Mouse (Mus musculus) gastrocnemius, adult 2 months (tissue): Measurements from ENCODE around the gene Gys1. TPM values are rescaled to one million over a fixed set of nuclear protein-coding genes. Genes with fewer than 3 reads are reported as not detected.
"Not testable (repeated sequence)": the region's sequence is repeated elsewhere in the genome, so short reads cannot be mapped to it uniquely, and the experiment has no call there.

Experiments used
- DNase-seq: peaks from one replicate; pipeline ENCODE4 v3.0.0; 2022
- H3K27ac ChIP-seq: fragments of 200-600 bp; 2 replicates; pipeline ENCODE4 v1.8.1; 2022; ENCODE audit warnings: mild to moderate bottlenecking
- H3K4me3 ChIP-seq: fragments of 200-600 bp; 2 replicates; pipeline ENCODE4 v1.8.1; 2022; ENCODE audit warnings: mild to moderate bottlenecking, moderate library complexity
- CTCF ChIP-seq: fragments of 200-600 bp; IDR thresholded peaks from 2 replicates; pipeline ENCODE4 v1.8.1; 2022; ENCODE audit warnings: antibody characterized with exemption, mild to moderate bottlenecking, moderate library complexity
- intact Hi-C: fragments of 180-260 bp; cut with DNase I; formaldehyde crosslinking; loops from one replicate; pipeline ENCODE4 v1.15.1; 2025
- long read RNA-seq, 2 experiments: library from polyadenylated mRNA; stranded (forward); transcript quantifications; one replicate each; pipeline ENCODE4 v2.0.0; 2021
- total RNA-seq, 2 experiments: library from RNA; stranded (reverse); gene quantifications; 2 replicates each; pipeline ENCODE4 v1.2.3; 2021

Gys1 gene
- 100 to 1,000 TPM; 279 to 365 TPM for total RNA-seq
- long read RNA-seq, experiment 1, transcript Gys1-201 (16 exons, 3,678 nt): major isoform, 411 of 574 reads
- long read RNA-seq, experiment 1, partial matches to known transcripts: 148 of 574 reads
- long read RNA-seq, experiment 1, other reads (novel, unspliced or antisense): 15 of 574 reads
- long read RNA-seq, experiment 2, transcript Gys1-201 (16 exons, 3,678 nt): major isoform, 345 of 501 reads
- long read RNA-seq, experiment 2, partial matches to known transcripts: 138 of 501 reads
- long read RNA-seq, experiment 2, other reads (novel, unspliced or antisense): 18 of 501 reads

DNA sequence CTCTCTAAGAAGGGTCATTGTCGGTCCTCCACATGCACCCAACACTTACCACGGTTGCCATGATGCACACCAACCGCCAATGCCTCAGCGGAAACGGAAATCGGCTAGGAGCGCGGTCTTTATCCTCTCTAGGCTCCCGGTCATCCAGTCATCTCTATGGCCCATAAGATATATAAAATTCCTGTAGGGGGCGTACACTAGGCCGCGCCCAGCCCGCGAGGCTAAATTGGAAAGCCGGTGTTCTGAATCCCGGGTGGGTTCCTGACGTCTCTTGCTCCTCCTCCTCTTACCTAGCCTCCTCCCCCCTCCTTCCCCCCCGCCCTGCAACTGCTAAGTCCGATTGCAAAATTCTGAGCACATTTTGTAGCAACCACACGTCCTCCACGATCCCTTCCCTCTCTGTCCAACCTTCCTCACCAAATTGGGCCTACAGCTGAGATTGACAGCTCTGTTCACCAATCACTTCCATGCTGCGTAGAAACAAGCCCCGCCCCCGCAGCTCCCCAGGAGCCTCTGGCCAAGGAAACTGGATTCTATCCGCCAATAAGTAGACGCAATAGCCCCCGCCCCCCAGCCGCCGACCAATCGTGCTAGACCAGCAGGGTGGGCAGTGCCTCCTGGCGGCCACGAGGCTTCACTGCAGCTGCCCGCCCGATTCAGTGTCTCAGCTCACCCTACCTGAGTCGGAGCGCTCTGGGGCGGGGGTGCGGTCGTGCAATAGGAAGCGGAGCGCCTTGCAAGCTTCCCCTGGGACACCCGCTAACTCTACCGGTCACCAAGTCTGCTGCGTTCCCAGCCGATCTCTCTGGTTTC is at the start of gene Gys1:
Gys1 (plus strand) TSS at position 642 of the 813 bp plus-strand sequence.
- H3K4me3 ChIP-seq: peak within 1 kb of the TSS; percentile 87
- peak; percentile 90 for TF ChIP-seq CTCF
- DNase-seq: peak; percentile 100
- peak within 1 kb of the TSS; percentile 97 for H3K27ac ChIP-seq
- intact Hi-C loops: loop anchor here (1.0 kb wide), 1 partner anchor 29 kb away; the partner anchor contains the start of gene Kcna7

DNA sequence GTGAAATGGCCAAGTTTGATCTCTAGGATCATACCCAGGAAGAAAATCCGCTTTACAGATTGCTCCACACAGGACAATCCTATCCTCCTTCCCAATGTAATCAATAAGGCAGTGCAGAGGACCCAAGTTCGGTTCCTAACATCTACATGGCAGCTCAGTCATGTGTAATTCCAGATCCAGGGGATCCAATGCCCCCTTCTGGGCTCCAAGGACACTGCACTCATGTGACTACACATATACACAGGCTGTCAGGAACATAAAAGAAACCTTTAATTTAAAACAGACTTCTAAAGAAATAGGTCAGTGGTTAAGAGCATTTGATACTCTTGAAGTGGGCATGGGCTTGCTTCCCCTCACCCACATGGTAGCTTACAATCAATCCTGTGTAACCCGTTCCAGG is 48.6 kb upstream of the Gys1 start:
- intact Hi-C loops: no loop called here
- Histone ChIP-seq H3K4me3 (no peak overlapping the region), H3K27ac (no peak overlapping the region)
- DNase-seq: no peak
- TF ChIP-seq CTCF: peak; percentile 7; the same call in 1 of the 2 replicates

DNA sequence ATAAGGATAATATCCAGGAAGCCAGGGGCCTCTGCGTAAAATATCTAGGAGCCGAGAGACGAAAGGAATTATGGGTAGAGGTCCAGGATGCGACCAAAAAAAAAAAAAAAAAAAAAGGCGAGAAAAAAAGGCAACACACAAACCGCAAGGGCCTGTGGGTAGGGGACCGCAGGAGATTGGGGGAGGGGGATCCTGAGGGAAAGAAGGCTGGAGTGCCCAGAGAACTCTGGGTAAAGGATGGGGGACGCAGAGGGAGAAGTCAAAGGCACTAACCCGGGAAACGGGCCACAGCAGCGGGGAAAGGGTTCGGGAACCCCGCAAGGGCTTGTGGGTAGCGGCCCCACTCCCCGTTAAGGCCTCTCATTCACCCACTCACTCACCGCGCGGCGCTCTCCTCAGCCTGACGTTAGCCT is 39.5 kb upstream of the Gys1 start:
- Histone ChIP-seq H3K27ac (peak overlapping the region; percentile 99), H3K4me3 (peak overlapping the region; percentile 98)
- no peak for DNase-seq
- no peak for TF ChIP-seq CTCF
- intact Hi-C loops: no loop called here

DNA sequence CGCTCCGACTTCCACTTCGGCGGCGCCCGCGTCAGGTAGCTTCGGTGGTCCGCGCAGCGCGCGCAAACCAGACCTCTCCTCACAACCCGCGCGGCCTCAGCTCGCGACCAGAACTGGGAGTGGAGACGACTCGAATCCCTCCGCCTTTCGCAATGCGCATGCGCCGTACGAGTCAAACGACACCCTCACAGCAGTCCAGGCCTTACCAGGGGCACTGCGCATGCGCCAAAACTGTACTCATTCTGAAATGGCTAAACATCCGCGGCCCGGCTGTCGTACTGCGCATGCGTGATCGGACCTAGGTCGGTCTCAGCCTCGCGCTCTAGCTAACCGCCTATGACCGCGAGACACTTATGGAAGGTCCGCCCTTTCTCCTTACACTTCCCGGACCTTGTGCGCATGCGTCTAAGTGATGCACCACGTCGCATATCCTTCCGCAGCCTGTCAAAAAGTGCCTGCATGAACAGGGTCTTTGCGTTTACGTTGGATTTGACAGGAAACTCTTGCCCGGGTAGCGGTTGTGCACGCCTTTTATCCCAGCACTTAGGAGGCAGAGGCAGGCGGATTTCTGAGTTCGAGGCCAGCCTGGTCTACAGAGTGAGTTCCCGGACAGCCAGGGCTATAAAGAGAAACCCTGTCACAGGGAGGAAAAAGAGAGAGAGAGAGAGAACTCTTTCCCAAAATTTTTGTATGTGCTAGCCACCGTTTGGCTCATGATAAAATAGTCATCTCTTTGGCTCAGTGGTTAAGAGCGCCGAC is 38.9 kb upstream of the Gys1 start, which contains the start of gene Snrnp70:
Snrnp70 (minus strand) TSS at position 165 of the 759 bp plus-strand sequence.
- TF ChIP-seq CTCF: no peak
- Histone ChIP-seq H3K4me3 (peak within 1 kb of the TSS; percentile 98), H3K27ac (peak within 1 kb of the TSS; percentile 99)
- intact Hi-C loops: no loop called here
- DNase-seq: peak; percentile 100

DNA sequence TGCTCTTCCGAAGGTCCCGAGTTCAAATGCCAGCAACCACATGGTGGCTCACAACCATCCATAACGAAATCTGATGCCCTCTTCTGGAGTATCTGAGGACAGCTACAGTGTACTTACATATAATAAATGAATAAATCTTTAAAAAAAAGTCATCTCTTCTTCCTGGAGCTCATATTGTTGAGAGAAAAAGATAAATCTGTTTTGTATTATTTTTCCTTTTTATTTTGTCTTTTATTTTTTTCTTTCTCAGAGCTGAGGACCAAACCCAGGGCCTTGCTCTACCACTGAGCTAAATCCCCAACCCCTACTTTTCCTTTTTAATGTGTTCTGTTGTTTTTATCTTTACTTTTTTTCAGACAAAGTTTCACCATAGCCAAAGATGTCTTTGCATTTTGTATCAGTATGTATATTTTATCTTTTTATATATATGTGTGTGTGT is 38.3 kb upstream of the Gys1 start:
- Histone ChIP-seq H3K27ac (peak overlapping the region; percentile 99), H3K4me3 (peak overlapping the region; percentile 79)
- TF ChIP-seq CTCF: peak; percentile 47
- intact Hi-C loops, DNase-seq: not testable (repeated sequence)

DNA sequence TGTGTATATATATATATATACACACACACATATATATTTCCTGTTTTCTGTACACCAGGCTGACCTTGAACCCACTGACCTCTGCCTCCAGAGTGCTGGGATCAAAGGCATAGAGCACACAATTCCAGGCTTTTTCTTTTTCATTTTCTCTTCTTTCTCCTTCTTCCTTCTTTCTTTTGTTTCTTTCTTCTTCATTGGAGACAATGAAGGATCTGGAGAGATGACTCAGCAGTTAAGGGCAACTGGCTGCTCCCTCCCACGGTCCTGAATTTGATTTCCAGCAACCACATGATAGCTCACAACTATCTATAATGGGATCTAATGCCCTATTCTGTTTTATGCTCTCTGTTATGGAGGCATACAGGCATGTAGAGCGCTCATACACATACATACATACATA is 37.9 kb upstream of the Gys1 start:
- TF ChIP-seq CTCF: no peak
- Histone ChIP-seq H3K27ac (peak overlapping the region; percentile 99; the same call in 1 of the 2 replicates), H3K4me3 (no peak overlapping the region)
- intact Hi-C loops: no loop called here
- DNase-seq: no peak

DNA sequence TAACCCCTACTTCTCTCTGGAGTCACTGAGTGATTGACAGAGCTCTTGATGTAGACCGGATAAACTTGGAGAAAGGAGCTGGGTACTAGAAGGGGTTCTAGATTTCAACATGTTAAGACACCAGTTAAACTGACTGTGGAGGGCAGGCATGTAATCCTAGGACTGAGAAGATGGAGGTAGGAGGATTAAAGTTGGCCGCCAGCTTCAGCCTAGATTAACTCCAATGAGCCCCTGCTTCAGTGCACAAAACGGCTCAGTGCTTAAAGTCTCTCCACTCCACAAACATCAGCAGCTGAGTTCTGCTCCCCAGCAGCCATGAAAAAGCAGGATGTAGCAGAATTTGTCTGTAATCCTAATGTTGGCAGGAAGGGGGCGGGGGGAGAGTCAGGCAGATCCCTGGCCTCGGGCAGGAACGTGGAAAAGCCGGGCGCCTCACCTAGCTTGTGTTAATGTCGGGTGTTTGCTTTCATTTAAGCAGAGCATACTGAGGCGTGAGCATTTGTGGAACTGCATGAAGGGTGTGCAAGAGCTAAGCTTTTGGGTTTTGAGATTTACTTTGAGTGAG is 33.0 kb upstream of the Gys1 start:
- TF ChIP-seq CTCF: no peak
- no peak overlapping the region for H3K27ac ChIP-seq
- DNase-seq: no peak
- H3K4me3 ChIP-seq: no peak overlapping the region
- intact Hi-C loops: no loop called here

DNA sequence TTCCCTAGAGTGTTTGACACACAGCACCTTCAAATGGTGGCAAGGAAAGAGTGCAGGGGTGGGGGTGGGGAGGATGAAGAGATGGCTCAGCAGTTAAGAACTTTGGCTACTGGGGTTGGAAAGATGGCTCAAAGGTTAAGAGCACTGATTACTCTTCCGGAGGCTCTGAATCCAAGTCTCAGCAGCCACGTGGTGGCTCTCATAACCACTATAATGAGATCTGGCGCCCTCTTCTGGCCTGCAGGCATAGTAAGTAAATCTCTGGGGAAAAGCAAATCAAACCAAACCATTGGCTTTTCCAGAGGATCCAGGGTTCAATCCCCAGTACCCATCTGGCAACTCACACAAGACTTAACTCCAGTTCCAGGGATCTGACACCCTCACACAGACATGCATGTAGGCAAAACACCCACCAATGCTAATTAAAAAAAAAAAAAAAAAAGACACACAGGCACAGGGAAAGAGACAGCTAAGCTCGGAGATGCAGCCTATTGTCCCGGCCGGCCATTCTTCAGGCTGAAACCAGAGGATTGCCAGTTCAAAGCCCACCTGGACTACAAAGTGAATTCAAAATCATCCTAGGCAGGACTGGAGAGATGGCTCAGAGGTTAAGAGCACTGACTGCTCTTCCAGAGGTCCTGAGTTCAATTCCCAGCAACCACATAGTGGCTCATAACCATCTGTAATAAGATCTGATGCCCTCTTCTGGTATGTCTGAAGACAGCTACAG is 30.9 kb upstream of the Gys1 start:
- Histone ChIP-seq H3K27ac (peak overlapping the region; percentile 43; the same call in 1 of the 2 replicates), H3K4me3 (no peak overlapping the region; the same call in 1 of the 2 replicates)
- TF ChIP-seq CTCF: peak; percentile 68
- intact Hi-C loops: no loop called here
- peak; percentile 75 for DNase-seq

DNA sequence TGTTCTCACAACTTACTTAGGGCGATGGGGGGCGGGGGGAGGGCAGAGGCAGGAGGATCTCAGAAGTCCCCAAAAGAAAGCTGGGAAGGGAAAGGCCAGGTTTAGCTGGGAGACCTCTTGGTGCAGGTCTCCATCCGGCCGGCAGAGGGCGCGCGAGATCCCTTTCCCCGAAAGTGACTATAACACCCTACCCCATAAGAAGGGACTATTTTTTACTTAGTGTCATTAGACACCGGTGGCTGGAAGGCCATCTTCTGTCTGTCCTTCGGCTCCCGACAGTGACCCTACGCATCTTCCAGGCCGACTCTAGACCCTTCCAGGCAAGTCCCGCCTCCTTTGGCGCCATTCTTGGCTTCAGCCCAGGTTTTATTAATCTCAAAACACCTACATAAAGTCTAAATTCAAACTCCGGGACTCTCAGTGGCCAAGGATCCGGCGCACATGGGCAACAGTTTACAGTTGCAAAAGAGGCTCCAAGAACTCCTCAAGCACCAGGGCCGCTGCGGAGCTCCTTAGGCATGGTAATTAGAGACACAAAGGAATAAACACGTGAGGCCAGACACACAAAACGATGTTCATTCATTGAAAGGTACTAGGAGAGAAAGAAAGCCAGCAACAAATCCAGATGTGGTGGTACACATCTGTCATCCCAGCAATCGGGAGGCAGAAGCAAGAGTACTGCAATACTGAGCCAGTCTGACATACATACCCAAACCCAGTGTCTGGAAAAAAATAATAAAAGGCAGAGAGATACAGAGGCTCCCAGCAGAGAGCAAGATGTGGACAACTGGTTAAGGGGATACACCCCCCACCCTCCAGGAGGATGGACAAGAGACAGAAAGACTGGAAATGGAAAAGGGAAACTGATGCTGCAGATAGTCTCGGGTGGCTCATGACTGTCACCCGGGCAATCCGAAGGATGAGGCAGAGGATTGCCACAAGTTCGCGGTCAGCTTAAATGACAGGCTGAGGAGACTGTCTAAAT is 29.3 kb upstream of the Gys1 start, which contains the start of gene Kcna7:
Kcna7 (plus strand) TSS at position 563 of the 985 bp plus-strand sequence.
- DNase-seq: peak; percentile 88
- H3K27ac ChIP-seq: peak within 1 kb of the TSS; percentile 98
- intact Hi-C loops: loop anchor here (1.0 kb wide), 2 partner anchors 29 to 33 kb away; partner anchors contain the start of genes Gys1 and Ruvbl2

More for the DNA sequence above, 29.3 kb upstream of the Gys1 start, which contains the start of gene Kcna7:
- H3K4me3 ChIP-seq: peak within 1 kb of the TSS; percentile 81
- TF ChIP-seq CTCF: peak; percentile 97
